Mouse (Mus musculus) liver, adult 2 months (tissue): Measurements from ENCODE around the gene Gucy2c. TPM values are rescaled to one million over a fixed set of nuclear protein-coding genes. Genes with fewer than 3 reads are reported as not detected.

Source experiments
- DNase-seq: peaks from one replicate; pipeline ENCODE4 v3.0.0-alpha.2; 2011; ENCODE audit warnings: low read depth, low spot score; ENCODE audit errors: extremely low read depth
- H3K27ac ChIP-seq: fragments of 200-500 bp; replicated peaks from 2 replicates; pipeline ENCODE4 v1.5.1; 2012; ENCODE audit warnings: low read depth, mild to moderate bottlenecking, control low read depth, inconsistent platforms, low read length; ENCODE audit not compliant: insufficient read depth
- H3K27me3 ChIP-seq: fragments of 200-500 bp; 2 replicates; pipeline ENCODE4 v1.6.1; 2012; ENCODE audit warnings: mild to moderate bottlenecking, moderate library complexity, low read length, inconsistent platforms; ENCODE audit not compliant: control insufficient read depth, insufficient read depth
- H3K36me3 ChIP-seq: fragments of 200-500 bp; 2 replicates; pipeline ENCODE4 v1.6.1; 2012; ENCODE audit warnings: low read length, inconsistent platforms; ENCODE audit not compliant: control insufficient read depth, insufficient read depth
- H3K4me1 ChIP-seq: fragments of 200-500 bp; 2 replicates; pipeline ENCODE4 v1.6.1; 2011; ENCODE audit warnings: low read length; ENCODE audit not compliant: control insufficient read depth, insufficient read depth
- H3K4me3 ChIP-seq: fragments of 200-500 bp; 2 replicates; pipeline ENCODE4 v1.5.1; 2011; ENCODE audit warnings: low read depth, mild to moderate bottlenecking, control low read depth, low read length, moderate library complexity; ENCODE audit not compliant: insufficient read depth
- H3K79me2 ChIP-seq: fragments of 200-500 bp; 2 replicates; pipeline ENCODE4 v1.6.1; 2012; ENCODE audit warnings: inconsistent platforms, mild to moderate bottlenecking, low read length, moderate library complexity; ENCODE audit not compliant: control insufficient read depth, insufficient read depth
- H3K9ac ChIP-seq: fragments of 200-500 bp; 2 replicates; pipeline ENCODE4 v1.6.1; 2012; ENCODE audit warnings: low read depth, mild to moderate bottlenecking, control low read depth, inconsistent platforms, low read length
- CTCF ChIP-seq: fragments of 200-500 bp; IDR thresholded peaks from 2 replicates; pipeline ENCODE4 v1.5.1; 2011; ENCODE audit warnings: low read depth, low read length, control low read depth
- POLR2A ChIP-seq: fragments of 200-500 bp; IDR thresholded peaks from 2 replicates; pipeline ENCODE4 v1.6.1; 2011; ENCODE audit warnings: low read length, control low read depth; ENCODE audit not compliant: insufficient read depth; ENCODE audit errors: extremely low read depth
- WGBS: fragments of 180-500 bp; shearing (Covaris S2); methylation state at CpG from one replicate; pipeline ENCODE4 v1.1.7; 2018; 5-methylcytosine and 5-hydroxymethylcytosine counted together
- polyA plus RNA-seq: library from polyadenylated mRNA; depleted of rRNA; stranded (reverse); fragments of >200 nt; gene quantifications from 2 replicates; pipeline ENCODE4 v1.2.3, GENCODE M21; 2012
- total RNA-seq: library from RNA; depleted of rRNA; stranded (reverse); fragments of >200 nt; gene quantifications from 2 replicates; pipeline ENCODE4 v1.2.3, GENCODE M21; 2014

Gene Gucy2c
- total and polyA plus RNA-seq, 2 experiments: 0.55 to 0.56 TPM

GRCm38 (mm10) chr6:136813117-136813516 lies 31.6 kb upstream of the Gucy2c start:
- H3K4me3 ChIP-seq: no peak overlapping the region
- peaks cover 8% of the 10 kb centered on the region for H3K4me1 ChIP-seq
- WGBS: 61% methylated on average over 4 of the region's 4 CpGs
- H3K79me2 ChIP-seq: no peaks in the 10 kb centered on the region; the same call in 1 of the 2 replicates
- no peaks in the 10 kb centered on the region for H3K27me3 ChIP-seq
- H3K36me3 ChIP-seq: peaks cover 35% of the 10 kb centered on the region
- DNase-seq: no peak
- TF ChIP-seq CTCF (no peak; the same call in 1 of the 2 replicates), POLR2A (no peak)
- no peak overlapping the region for H3K27ac ChIP-seq
- H3K9ac ChIP-seq: no peak overlapping the region

- Histone ChIP-seq H3K36me3 (peaks cover 21% of the 10 kb centered on the region), H3K27ac (no peak overlapping the region)
Measured at GRCm38 (mm10) chr6:136811196-136811595, 29.6 kb upstream of the Gucy2c start.

GRCm38 (mm10) chr6:136809673-136810072 lies 28.1 kb upstream of the Gucy2c start:
- TF ChIP-seq POLR2A: no peak
- TF ChIP-seq CTCF: no peak
- DNase-seq: no peak
- peaks cover 8% of the 10 kb centered on the region; the same call in 1 of the 2 replicates for H3K36me3 ChIP-seq
- H3K79me2 ChIP-seq: no peaks in the 10 kb centered on the region; the same call in 1 of the 2 replicates
- no peaks in the 10 kb centered on the region for H3K27me3 ChIP-seq
- 67% methylated on average over 13 of the region's 13 CpGs for WGBS
- H3K4me3 ChIP-seq: no peak overlapping the region
- no peak overlapping the region for H3K9ac ChIP-seq
- peaks cover 11% of the 10 kb centered on the region for H3K4me1 ChIP-seq
- H3K27ac ChIP-seq: no peak overlapping the region

More at GRCm38 (mm10) chr6:136811196-136811595, 29.6 kb upstream of the Gucy2c start:
- Histone ChIP-seq H3K27me3 (no peaks in the 10 kb centered on the region), H3K9ac (no peak overlapping the region), H3K4me3 (no peak overlapping the region), H3K79me2 (no peaks in the 10 kb centered on the region; the same call in 1 of the 2 replicates), H3K4me1 (peaks cover 8% of the 10 kb centered on the region)
- WGBS: 76% methylated on average over 10 of the region's 10 CpGs
- TF ChIP-seq POLR2A: no peak
- TF ChIP-seq CTCF: no peak
- peak; percentile 71 for DNase-seq

GRCm38 (mm10) chr6:136809077-136809476 lies 27.5 kb upstream of the Gucy2c start:
- Histone ChIP-seq H3K79me2 (no peaks in the 10 kb centered on the region; the same call in 1 of the 2 replicates), H3K36me3 (peaks cover 6% of the 10 kb centered on the region; the same call in 1 of the 2 replicates), H3K27me3 (no peaks in the 10 kb centered on the region), H3K27ac (peak overlapping the region; percentile 69; the same call in 1 of the 2 replicates), H3K4me3 (peak overlapping the region; percentile 87), H3K4me1 (peaks cover 11% of the 10 kb centered on the region), H3K9ac (peak overlapping the region; percentile 88)
- no peak for TF ChIP-seq POLR2A
- TF ChIP-seq CTCF: no peak
- DNase-seq: peak; percentile 72
- 11% methylated on average over 14 of the region's 14 CpGs for WGBS

- DNase-seq: peak; percentile 31
- TF ChIP-seq POLR2A: 0 out of 2 replicates have a peak, but pooled peaks have one; percentile 12
- TF ChIP-seq CTCF: no peak
- H3K27ac ChIP-seq: peak overlapping the region; percentile 69
- no peaks in the 10 kb centered on the region for H3K27me3 ChIP-seq
- under 1% methylated on average over 28 of the region's 28 CpGs for WGBS
- H3K36me3 ChIP-seq: peaks cover 2% of the 10 kb centered on the region; the same call in 1 of the 2 replicates
- peak overlapping the region; percentile 88 for H3K9ac ChIP-seq
- H3K4me1 ChIP-seq: peaks cover 11% of the 10 kb centered on the region
- no peaks in the 10 kb centered on the region; the same call in 1 of the 2 replicates for H3K79me2 ChIP-seq
- peak overlapping the region; percentile 87 for H3K4me3 ChIP-seq
Measured at GRCm38 (mm10) chr6:136808631-136809046, 27.1 kb upstream of the Gucy2c start.

- Histone ChIP-seq H3K36me3 (no peaks in the 10 kb centered on the region), H3K4me1 (peaks cover 14% of the 10 kb centered on the region), H3K27ac (peak within 1 kb of the TSS; percentile 73), H3K9ac (peak within 1 kb of the TSS; percentile 88), H3K27me3 (no peaks in the 10 kb centered on the region), H3K4me3 (peak within 1 kb of the TSS; percentile 87), H3K79me2 (no peaks in the 10 kb centered on the region; the same call in 1 of the 2 replicates)
- peak; percentile 76; the same call in 1 of the 2 replicates for TF ChIP-seq POLR2A
- no peak for TF ChIP-seq CTCF
- peak; percentile 91 for DNase-seq
- WGBS: under 1% methylated on average over 34 of the region's 34 CpGs
Measured at GRCm38 (mm10) chr6:136808014-136808417, 26.5 kb upstream of the Gucy2c start, which contains the start of gene H2afj. Gene H2afj, plus strand, starts transcription at chr6:136808244.
